Mouse (Mus musculus): ENCODE measurements around the gene Ltbp4.

Ltbp4 gene

GRCm38 (mm10) chr7:27327500-27327899 is 10.0 kb downstream of the Ltbp4 start:
- DNase-seq (ENCODE audit: low spot score in 2 of 2), result no peak

- no peak for DNase-seq (ENCODE audit: low spot score in 2 of 2)
Measured at GRCm38 (mm10) chr7:27326101-27326880, 11.2 kb downstream of the Ltbp4 start.

- DNase-seq (ENCODE audit: low spot score in 2 of 2), result no peak
Measured at GRCm38 (mm10) chr7:27325697-27326096, 11.8 kb downstream of the Ltbp4 start.

- no peak for DNase-seq (ENCODE audit: low spot score in 2 of 2)
Measured at GRCm38 (mm10) chr7:27324928-27325327, 12.6 kb downstream of the Ltbp4 start.

- no peak for DNase-seq (ENCODE audit: low spot score in 2 of 2)
Measured at GRCm38 (mm10) chr7:27324161-27324560, 13.3 kb downstream of the Ltbp4 start.

- no peak for DNase-seq (ENCODE audit: low spot score in 2 of 2)
Measured at GRCm38 (mm10) chr7:27323001-27323400, 14.5 kb downstream of the Ltbp4 start.

- no peak for DNase-seq (ENCODE audit: low spot score in 2 of 2)
Measured at GRCm38 (mm10) chr7:27322291-27322690, 15.2 kb downstream of the Ltbp4 start.

GRCm38 (mm10) chr7:27319411-27319810 is 18.1 kb downstream of the Ltbp4 start:
- DNase-seq (ENCODE audit: low spot score in 2 of 2), result no peak

- DNase-seq (ENCODE audit: low spot score in 2 of 2), result no peak
Measured at GRCm38 (mm10) chr7:27315958-27316357, 21.5 kb downstream of the Ltbp4 start.

GRCm38 (mm10) chr7:27314393-27314792 is 23.1 kb downstream of the Ltbp4 start:
- no peak for DNase-seq (ENCODE audit: low spot score in 2 of 2)

- DNase-seq (ENCODE audit: low spot score in 2 of 2), result no peak
Measured at GRCm38 (mm10) chr7:27311651-27312284, 25.7 kb downstream of the Ltbp4 start.

- DNase-seq (ENCODE audit: low spot score in 2 of 2), result no peak
Measured at GRCm38 (mm10) chr7:27310996-27311535, 26.4 kb downstream of the Ltbp4 start.

- no peak for DNase-seq (ENCODE audit: low spot score in 2 of 2)
Measured at GRCm38 (mm10) chr7:27310306-27310705, 27.2 kb downstream of the Ltbp4 start.

GRCm38 (mm10) chr7:27309832-27310231 is 27.7 kb downstream of the Ltbp4 start:
- no peak for DNase-seq (ENCODE audit: low spot score in 2 of 2)

GRCm38 (mm10) chr7:27308821-27309549 is 28.5 kb downstream of the Ltbp4 start:
- no peak for DNase-seq (ENCODE audit: low spot score in 2 of 2)

- DNase-seq (ENCODE audit: low spot score in 2 of 2), result no peak
Measured at GRCm38 (mm10) chr7:27307551-27307950, 29.9 kb downstream of the Ltbp4 start.

GRCm38 (mm10) chr7:27306161-27307160 is 31.0 kb downstream of the Ltbp4 start:
- no peak for DNase-seq (ENCODE audit: low spot score in 2 of 2)

- no peak for DNase-seq (ENCODE audit: low spot score in 2 of 2)
Measured at GRCm38 (mm10) chr7:27305091-27305730, 32.3 kb downstream of the Ltbp4 start.

GRCm38 (mm10) chr7:27302172-27302571 is 35.3 kb downstream of the Ltbp4 start:
- peak; percentile 25 to 50 for DNase-seq (ENCODE audit: low spot score in 2 of 2)

GRCm38 (mm10) chr7:27300801-27301200 is 36.7 kb downstream of the Ltbp4 start:
- DNase-seq (ENCODE audit: low spot score in 2 of 2), result no peak

- DNase-seq (ENCODE audit: low spot score in 2 of 2), result no peak
Measured at GRCm38 (mm10) chr7:27300351-27300750, 37.1 kb downstream of the Ltbp4 start.

All from natural killer cell, adult 2 months (primary cell).